Mouse (Mus musculus) layer of hippocampus, adult 8-10 months (tissue): Measurements from ENCODE around the gene Gtpbp3. TPM values are rescaled to one million over a fixed set of nuclear protein-coding genes. Genes with fewer than 3 reads are reported as not detected.
A peak's percentile ranks its signal among the peaks of the same experiment; 100 is the strongest.

Experiments used
- DNase-seq, 2 experiments: peaks; one replicate each; pipeline ENCODE4 v3.0.0; 2022; ENCODE audit warnings: low spot score in 2 of 2
- total RNA-seq, 4 experiments: library from RNA; stranded (reverse); gene quantifications; 2 replicates each; pipeline ENCODE4 v1.2.4; 2022

The Gtpbp3 gene
- total RNA-seq, 4 experiments from 2014 or later = 28.8 to 42.3 (median 32.5) TPM

DNA sequence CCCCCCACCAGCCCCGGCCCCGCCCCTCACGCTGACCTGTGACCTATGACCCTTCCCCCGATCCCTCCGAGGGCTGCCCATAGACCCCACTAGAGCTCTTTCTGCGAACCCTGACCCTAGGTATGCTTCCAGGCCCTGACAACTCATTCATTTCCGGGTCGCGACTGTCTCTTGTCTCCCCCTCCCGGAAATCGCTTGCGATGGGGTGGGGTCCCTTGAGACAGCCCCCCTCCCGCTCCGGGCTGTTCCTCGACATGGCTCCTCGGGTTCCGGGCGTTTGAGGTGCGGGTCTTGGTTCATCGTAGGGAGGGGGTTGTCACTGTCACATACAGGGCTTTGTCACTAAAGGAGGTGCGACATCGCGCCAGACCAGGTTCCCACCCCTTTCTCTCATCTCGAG lies 18.5 kb upstream of the Gtpbp3 start:
- DNase-seq = no peak

DNA sequence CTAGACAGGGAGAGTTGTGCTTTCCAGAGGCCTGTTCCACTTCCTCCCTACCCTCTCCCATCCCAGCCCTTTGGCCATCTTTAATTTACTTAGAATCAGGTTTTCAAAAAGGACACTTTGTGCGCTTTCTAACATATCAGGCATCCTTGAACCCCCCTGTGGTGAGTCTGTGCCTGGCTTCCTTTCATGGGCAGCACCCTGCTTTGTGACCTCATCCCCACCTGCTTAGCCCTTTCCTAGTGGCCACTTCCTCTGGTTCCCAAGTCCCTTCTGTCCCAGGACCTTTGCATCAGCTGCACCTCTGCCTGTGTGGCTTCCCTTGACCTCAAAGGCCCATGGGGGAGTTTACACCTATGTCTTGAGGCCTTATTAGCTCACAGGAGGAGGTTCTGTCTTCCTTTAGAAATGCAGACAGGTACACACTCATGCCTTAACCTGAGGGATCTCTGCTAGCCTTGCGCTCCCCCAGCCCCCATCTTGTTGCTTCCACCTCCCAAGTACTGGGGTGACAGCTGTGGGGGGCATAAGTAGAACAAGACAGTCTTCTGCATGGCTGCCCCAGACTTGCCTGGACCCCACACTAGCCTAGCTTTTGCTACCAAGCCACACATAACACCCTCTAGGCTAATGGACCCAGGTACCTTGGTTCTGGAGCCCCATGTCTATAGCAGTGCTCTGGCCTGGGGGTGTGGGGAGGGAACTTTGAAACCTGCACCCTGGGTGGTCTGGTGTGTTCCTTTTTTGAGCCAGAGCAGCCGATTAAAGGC lies 17.6 kb upstream of the Gtpbp3 start:
- DNase-seq = no peak

DNA sequence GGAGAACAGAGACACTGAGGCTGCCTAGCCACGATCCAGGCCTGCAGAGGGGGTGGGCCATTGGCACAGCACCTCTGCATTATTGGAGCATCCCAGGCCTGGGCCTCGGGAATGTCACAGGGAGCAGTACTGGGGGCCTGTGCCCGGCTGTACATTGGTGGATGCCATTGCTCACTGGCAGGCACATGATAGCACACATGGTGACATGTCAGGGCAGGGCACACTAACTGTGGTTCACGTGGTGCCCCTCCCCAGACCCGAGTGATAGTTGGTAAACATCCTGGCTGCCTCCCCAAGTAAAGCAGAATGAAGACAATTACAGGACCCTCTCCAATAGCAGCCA lies 17.0 kb upstream of the Gtpbp3 start:
- peak in 1 of 2 experiments; percentile 8 for DNase-seq

DNA sequence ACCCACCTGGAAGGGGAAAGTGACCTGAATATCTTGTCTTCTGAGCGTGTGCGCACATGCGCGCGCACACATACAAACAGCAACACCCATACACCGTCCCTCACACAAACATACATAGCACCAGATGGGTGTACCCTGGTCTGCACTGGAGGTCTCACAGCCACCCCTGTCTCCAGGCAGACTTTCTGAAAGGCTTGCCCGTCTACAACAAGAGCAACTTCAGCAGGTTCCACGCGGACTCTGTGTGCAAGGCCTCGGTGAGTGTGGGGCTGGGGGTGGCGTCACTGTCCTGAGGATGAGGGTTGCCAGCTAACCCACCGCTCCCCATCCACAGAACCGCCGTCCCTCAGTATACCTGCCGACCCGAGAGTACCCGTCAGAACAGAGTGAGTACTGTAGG lies 16.0 kb upstream of the Gtpbp3 start:
- no peak for DNase-seq

DNA sequence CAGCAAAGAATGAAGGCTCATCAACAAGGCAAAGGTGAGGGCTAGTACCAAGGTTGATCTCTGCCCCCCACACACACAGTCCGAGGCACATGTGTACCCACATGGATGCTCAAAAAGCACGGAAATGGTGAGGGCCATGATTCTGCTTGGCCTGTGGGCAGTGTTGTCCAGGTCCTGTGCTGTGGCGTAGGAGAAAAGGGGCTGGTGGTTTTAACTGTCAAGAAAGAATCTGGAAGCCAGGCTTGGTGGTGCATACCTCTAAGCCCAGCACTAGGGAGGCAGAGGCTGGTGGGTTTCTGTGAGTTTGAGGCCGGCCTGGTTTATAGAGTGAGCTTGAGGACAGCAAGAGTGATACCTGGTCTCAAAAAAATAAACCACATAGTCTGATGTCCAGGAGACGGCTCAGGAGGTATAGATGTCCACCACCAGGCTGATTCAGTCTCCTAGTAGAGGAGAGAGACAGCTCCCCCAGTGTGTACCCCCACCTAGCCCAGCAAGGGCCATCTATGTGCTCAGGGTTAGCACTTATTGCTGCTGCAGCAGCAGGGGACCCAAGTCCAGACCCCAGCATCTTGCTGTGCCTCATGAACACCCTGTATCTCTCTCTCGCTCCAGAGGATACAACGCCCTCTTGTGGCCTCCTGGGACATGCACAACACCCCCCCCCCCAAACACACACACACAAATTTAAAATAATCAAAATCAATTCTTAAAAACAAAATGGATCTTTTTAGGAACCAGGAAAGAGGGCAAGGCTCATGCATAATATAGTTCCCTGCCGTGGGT lies 15.1 kb upstream of the Gtpbp3 start:
- DNase-seq = no peak

DNA sequence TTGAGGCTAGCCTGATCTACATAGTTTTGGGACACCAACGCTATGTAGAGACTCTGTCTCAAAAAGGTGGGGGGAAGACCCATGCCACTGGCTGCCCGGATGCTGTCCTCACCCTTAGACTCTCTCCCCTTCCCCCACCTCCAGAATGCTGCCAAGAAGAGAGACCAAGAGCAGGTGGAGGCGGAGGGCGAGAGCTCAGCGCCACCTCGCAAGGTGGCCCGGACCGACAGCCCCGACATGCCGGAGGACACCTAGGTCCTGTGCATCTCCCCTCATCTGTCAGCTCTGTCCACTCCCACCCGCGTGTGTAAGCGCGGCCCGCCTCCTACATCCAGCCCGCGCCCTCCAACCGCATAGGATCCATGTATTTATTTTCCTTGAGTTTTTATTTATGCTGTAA lies 13.6 kb upstream of the Gtpbp3 start:
- no peak for DNase-seq

DNA sequence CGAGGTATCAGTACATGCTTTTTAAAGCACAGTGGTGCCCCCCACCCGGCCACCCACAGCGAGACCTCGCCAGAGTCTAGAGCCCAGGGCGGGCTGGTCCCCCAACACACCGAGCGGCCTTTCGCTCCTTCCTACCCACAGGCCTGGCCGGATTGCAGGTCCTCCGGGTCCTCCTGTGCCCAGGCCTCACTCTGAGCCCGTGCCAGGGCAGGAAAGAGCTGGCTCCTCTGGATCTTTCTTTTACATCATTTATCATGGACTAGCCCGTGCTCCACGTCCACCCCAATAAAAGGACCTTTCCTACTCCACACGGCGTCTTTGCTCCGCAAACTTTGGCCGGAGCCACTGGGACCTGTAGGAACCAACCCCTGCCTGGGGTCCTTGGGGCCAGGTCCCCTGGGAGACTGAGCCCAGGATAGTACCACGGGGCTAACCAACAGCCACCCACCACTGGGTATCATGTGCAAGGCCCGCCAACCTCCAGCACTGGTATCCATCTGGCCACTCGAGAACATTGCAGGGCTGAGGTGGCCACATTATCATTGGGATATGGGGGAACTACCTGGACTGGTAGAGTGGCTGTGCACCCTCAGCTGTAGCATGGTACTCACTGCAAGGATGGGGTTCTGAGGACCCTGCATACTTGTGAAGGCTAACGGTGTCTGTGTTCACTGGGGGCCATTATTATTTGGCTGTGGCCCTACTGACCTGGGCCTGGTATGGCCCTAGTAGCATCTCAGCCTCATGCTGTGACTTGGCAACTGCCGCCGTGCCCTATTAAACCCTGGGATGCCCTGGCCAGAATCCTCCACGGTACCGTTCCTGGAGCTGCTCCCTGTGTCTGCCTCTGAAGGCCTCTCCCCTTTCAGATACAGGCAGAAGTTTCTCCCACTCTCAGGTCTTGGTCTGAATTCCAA lies 12.9 kb upstream of the Gtpbp3 start:
- DNase-seq = no peak

DNA sequence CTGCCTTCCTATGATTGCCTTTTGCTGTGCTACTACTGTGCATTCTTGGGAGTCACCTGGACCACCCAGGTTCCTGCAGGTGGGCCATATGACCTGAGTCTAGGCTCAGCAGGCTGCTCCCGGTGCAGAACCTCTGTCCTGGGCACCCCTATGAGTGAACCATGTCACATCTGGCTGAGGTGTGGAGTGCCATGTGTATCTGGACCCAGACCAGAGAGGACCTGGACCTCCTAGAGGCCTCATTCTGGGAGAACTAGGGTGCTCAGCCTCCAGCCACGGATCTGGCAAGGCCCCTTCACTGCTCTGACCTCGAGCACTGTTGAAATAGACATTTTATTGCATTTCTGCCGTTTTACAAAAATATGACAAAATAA lies 12.2 kb upstream of the Gtpbp3 start:
- no peak for DNase-seq

DNA sequence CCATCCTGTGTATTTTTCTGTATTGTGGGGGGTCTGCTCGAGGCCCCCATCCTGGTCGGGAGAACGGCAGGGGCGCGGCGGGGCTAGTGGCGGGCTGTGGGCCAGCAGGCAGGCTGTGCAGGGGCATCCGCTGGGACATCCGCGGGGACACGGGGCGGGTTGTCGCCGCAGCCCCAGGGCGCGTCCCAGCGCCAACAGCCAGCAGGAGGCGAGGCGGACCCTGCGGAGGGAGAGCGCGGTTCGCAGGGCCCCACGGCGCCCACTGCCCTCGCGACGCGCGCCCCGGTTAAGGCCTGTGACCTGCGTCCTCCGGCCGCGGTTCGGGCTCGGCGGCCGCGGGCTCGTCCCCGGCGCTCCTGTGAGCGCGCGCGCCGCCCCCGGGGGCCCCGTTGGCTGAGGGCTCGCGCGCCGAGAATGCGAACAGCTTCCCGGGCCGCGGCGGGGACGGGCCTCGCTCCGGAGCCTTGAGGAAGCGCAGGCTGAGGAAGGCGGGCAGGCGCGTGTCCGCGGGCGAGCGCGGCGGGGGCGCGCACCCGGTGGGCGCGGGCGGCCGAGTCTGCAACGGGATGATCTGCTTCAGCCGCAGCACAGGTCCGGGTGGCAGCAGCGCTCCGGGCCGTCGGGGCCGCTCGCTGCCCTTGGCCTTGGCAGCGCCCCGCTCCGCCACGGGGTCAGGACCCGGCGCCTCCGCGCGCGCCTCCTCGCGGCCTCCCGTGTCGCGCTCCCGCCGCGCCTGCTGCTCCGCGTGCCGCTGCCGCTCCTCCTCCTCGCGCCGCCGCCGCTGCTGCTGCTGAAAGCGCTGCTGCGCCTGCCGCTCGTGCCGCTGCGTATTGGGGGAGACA lies 11.6 kb upstream of the Gtpbp3 start:
- peak in 1 of 2 experiments; percentile 77 for DNase-seq

DNA sequence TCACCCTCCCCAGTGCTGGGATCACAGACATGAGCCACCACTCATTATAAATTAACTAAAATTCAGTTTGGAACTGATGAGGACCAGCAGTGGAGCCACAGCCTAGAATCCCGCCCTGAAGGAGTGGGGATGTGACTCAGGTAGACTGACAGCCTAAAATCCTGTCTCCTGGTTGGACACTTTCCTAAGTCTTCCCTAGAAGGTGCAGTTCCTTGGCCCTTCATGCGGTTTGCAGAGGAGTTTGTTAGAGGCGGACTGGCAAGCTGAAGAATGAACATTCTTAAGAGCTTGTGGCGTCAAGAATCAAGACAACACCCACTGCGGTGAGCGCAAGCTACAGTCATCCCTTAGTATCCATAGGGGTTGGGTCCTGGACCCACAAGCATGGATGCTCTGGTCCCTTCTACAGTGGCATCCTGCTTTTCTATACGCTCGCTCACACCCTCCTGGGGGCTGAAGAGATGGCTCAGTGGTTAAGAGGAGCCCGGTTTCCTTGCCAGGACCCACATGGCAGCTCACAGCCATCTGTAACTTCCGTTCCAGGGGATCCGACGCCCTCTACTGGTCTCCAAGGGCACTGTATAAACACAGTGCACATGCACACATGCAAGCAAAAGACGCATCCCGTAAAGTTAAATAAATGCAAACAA lies 10.6 kb upstream of the Gtpbp3 start:
- no peak for DNase-seq

DNA sequence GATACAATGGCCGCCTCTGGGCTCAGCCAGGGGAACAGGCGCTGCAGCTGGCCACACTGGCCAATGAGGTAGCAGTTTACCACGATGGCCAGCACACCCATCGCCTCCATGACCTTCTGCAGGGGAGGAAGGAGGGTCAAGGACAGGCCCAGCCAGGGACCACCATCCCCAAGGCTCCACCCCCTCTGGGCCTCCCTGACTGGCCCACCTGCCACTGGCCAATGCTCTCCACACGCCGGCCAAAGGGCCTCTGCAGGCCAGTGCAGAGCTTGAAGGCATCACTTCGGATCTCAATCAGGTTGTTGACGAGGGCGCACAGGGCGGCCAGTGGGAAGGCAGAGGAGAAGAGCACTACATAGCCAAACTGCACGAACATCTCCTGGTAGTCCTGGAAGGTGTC lies 9.0 kb upstream of the Gtpbp3 start:
- DNase-seq = no peak

DNA sequence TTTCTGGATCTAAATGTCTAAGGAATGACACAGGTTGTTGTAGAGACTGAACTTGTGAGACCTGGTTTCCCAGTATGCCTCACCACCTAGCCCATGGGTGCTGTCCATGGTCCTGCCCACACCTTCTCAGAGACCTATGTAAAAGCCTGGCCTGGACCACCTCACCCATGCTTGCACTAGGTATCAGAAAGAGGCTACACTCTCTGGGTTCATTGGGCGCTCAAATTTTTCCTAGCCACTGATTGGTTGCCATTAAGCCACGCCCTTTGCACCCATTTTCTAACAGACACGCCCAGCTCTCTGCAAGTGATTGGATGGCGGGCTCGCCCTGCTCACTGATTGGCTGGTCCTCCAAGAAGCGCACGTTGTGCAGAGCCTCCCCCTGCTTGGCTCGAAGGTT lies 4.0 kb upstream of the Gtpbp3 start:
- no peak for DNase-seq

DNA sequence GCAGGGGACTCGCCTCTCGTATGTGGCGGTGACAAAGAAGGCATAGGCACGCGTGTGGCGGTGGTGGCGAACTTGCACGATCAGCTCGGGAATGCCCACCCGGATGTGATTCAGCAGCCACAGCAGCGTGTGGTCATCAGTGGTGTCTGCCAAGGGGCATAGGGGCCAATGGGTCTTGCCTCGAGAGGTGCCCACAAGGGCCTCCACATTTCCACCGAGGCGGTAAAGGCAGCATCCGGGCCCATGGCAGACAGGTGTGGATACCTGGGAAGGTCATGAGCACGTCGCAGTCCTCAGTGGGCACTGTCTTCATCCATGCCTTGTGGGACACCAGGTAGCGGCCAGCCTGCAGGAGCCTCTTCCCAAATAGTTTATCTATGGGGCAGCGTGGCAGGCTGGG lies 3.2 kb upstream of the Gtpbp3 start:
- DNase-seq = no peak

DNA sequence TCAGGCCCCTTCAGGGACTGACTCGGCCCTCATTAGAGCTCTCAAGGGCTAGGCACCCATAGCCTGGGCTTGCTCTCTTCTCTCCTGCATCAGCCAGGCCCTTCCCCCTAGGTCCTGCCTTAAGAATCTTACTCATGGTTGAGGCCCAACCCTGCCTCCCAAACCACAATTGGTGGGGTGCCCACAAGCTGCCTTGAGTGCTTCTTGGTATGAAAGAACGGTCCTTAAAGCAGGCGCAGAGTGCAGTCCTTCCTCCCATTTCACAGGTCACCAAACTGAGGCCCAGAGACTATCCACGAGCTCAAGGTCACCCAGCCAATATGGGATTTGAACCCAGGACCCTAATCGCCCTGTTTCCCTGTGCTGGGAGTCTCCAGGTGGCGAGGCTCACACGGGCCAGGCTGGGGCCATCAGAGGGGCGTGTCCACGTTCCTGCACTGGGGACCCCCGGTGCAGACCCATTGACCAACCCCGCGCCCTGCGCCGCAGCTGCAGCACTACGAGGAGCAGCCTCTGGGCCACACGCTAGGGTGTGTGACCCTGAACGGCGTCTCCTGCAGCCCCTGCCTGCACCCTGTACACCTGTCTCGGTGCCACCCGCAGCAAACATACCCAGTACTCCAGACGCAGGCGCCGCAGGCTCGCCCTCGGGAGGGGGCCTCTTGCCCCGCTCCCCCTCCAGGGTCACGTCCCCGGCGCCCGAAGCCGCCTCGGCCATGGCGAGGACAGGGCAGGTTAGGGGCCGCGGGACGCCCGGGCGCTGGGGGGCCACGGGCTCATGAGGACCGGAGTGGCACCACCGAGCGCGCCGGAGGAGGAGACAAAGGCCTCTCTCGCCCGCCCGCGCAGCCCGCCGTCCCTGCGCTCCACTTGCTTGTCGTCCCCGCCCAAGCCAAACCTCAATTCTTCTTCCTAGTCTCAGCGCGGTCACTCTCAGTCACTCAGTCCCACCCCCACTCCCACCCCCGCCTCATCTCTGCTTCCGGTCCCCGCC lies 2.5 kb upstream of the Gtpbp3 start, which contains the start of gene Ano8:
Ano8 (minus strand) TSS at position 822 of the 994 bp plus-strand sequence.
- DNase-seq = peak; percentile 83 to 84

DNA sequence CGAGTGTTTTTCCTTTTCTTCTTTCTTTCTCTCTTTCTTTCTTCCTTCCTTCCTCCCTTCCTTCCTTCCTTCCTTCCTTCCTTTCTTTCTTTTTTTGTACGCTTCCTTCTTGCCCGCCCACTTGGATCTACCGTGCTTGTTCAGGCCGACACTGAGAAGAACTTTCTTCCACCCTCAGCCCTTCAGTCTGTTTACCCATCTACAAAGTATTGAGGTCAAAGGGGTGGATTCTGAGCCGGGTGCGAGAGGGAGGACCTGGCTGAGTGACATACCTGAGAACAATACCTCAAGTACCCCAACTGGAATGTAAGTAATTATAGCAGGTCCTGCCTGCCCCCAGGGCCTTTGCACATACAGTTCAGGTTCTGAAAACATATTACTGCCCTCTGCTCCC lies 1.8 kb upstream of the Gtpbp3 start:
- no peak for DNase-seq

DNA sequence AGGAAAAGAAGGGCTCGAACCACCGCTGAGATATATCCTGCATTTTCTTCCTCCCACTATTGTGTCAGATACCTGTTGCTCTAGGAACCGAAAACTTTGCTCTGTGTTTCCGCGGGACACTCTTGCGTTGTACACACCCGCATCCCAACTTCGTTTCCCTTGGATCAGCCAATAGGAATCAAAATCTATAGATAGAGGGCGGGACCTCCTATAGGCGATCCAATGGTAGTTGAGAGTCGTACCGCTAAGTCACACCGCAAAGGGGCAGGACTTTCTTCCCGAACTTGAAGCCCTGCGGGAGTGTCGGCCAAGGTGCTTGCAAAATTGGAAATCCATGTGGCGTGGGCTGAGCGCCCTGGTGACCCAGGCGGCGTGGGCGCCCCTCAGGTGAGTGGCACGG lies 551 bp downstream of the Gtpbp3 start:
- peak; percentile 81 to 90 for DNase-seq

DNA sequence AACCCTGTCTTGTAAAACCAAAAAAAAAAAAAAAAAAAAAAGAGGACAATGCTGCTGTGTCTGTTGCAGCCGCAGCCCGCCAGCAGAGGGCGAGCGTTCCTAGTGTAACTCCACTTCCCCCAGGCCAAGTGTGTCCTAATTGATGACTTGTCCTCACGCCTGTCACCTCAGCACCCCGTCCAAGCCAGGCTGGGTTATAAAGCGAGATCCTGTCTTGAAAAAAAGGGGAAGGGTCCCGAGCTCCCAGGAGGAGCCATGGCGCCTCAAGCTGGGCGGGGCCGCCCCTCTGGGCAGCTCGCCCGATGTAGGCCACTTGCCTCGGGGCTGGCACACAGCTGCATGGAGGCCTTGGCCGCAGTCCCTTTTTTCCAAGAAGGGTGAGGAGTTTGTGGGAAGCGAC lies 7.1 kb downstream of the Gtpbp3 start:
- peak in 1 of 2 experiments; percentile 73 for DNase-seq

DNA sequence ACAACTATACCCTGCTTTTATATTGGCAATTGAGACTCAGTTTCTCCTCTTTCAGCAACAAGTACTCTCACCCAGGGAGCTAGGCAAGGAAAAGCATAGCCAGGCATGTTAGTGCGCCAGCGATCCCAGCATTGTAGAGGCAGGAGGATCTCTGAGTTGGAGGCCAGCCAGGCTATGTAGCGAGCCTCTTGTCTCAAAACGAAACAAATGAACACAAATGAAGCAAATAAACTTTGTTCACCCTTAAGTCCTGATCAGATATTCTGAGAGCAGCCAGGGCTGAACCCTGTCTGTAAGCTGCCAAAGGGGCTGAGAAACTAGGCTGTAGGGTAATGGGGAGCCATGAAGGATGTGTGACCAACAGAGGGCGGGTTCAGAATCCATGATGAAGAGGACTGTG lies 7.9 kb downstream of the Gtpbp3 start:
- DNase-seq = no peak

DNA sequence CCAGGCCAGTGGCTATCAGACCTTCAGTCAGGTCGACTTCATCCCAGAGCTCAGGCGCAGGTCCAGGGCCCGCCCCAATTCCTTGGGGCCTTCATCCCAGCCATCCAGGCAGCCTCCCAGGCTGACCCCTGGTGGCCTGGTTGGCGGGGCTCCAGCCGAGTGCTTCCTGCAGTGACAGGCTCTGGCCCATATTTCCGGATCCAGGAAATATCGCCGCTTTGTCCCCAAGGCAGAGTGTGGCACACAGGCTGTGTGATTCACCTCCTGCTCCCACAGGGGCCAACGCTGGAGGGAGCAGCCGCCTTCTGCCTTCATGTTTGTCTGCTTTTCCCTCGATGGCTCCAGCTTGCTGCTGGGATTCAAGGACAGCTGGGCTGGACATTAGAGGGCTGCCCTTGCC lies 8.6 kb downstream of the Gtpbp3 start:
- no peak for DNase-seq
